Mouse (Mus musculus) thymus, adult 18-20 months (tissue): ENCODE data around the gene Fam196b.

Source experiments
- DNase-seq, 2 experiments: peaks; one replicate each; pipeline ENCODE4 v3.0.0; 2022; ENCODE audit warnings: mixed read lengths in 2 of 2

Gene Fam196b

GRCm38 (mm10) chr11:34337907-34338306 is 23.3 kb downstream of the Fam196b start:
- no peak for DNase-seq

- no peak for DNase-seq
Observed at GRCm38 (mm10) chr11:34339693-34340092, 25.1 kb downstream of the Fam196b start.

- no peak for DNase-seq
Observed at GRCm38 (mm10) chr11:34343742-34344307, 29.2 kb downstream of the Fam196b start.

DNA sequence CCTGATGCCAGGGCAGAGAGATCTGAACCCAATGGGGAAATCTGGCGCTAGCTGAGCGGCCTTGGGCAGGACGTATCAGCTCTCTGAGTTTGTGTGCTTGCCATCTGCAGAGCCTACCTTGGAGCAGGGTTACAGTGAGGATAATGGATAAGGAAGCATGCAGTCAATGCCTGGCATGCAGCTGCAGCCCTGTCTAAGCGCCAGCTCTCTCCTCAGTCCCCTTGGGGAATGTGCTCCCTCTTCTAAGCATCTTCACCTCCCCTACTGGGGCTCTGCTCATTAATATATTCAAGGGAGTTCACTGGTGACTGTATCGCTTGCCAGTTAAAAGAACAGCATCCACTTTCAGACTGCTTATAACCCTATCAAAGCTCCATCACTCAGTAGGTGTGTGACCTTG is 29.7 kb downstream of the Fam196b start:
- DNase-seq, result no peak

DNA sequence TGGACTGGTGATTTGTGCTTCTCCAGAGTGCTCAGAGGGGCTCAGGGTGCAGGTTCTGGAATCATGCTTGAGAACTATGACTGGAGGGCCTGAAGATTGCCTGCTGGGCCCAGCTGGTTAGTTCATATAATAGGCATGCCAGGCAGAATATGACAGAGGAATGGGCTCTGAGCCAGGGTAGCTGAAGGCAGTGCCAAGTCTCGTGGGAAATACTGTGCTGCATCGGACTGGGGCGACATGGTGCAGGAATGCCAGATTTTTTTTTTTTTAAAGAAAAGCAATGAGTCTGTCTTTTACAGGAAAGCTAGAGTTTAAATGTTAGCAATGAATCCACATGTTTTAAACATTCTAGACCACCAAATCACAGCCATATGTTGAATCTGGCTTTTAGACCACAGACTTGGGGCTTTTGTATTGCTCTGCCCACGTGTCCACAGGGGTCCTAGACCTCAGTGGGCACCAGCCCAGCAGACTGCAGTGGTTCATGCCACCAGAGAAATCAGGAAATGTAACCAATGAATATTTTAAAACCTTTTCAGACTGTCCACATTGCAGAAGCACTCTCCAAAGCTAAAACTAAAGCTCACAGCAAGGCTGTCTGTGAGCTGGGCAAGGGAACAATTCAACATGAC is 33.8 kb downstream of the Fam196b start:
- no peak for DNase-seq

- no peak for DNase-seq
Observed at GRCm38 (mm10) chr11:34349453-34350056, 34.9 kb downstream of the Fam196b start.

DNA sequence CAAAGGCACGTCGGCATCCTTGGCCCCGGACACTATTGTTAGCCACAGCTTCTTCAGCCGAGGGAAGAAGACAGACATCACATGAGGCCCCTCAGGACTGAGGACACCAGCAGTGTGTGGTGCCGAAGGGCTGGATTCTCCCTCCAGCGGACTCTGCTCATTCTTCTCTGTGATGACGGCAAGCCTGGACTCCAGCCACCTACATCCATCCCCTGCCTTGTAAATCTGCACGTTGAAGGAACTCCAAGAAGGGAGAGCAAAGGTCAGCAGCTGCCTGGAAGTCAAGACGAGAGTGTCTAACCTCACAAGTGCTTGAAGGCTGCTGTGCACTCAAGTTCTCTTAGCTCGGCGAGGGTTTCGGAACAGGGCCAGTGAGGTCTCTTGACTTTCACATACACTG is 40.8 kb downstream of the Fam196b start:
- DNase-seq, result no peak

DNA sequence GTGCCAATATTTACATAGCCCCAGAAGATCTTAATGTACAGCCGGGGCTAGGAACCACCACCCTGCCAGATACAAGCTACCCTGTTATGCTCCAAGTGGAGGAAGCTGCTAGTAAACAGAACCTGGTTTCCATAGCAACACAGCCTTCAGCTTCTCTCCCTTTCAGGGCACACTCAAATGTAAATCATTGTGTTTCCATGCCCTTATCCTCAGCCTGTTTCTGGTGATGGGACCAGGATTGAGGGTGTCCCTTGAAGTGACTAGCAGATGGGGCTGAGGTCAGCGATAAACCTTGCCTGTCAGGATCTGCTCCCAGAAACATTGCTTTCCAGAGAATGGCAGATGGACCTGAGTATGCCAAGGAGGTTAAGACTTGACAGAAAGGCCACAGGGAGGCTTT is 41.5 kb downstream of the Fam196b start:
- no peak for DNase-seq

- no peak for DNase-seq
Observed at GRCm38 (mm10) chr11:34372224-34372623, 57.6 kb downstream of the Fam196b start.

DNA sequence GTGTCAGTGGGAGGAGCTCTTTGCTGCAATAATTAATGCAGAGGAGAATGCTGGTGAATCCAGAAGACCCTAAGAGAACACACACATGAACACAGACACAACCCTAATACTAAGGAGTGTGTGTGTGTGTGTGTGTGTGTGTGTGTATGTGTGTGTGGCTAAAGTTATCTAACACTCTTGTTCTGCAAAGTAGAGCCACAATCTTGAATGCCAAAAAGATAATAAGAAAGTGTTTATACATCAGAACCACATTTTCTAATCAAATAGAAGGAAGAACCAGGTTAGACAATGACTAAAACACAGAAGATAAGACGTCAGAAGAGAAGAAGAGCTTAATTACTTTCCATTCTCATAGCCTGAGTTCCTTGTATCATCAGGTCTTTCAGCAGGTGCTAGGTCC is 60.9 kb downstream of the Fam196b start:
- no peak for DNase-seq

DNA sequence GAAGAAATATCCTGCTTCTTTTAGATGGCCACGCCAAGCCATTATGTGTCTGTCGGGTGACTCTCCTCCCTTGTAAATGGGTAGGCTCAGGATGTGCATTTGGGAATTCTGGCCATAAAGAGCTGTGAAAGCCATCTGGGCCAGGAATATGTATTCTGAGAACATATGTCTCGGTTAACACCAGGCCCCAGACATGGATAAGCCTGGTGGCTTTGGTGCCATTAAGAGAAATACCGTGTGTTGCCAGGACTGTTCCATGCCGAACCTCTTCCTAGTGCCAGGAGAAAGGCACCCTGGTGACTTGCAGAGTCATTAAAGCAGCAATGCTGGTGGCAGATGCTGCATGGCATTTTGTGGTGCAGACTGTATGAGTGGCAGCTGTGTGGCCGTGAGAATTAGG is 63.0 kb downstream of the Fam196b start:
- no peak for DNase-seq

GRCm38 (mm10) chr11:34383501-34383900 is 68.9 kb downstream of the Fam196b start:
- no peak for DNase-seq

DNA sequence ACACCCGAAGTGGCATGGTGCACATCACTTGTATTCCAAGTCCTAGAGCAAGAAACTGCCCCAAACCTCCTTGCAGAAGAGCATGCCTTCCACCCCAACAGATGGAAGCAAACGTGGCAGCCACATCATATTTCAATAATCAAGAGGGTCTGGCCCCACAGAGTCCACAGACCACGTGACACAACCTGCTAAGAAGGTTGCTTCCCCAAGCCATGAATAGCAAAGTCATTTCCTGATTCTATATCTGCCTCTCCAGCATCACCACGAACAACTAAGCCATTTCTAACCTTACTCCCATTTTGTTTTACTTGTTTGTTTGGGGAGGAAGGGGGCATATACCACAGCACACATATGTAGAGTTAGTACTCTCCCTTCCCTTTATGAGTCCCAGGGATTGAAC is 69.6 kb downstream of the Fam196b start:
- no peak for DNase-seq

- no peak for DNase-seq
Observed at GRCm38 (mm10) chr11:34385001-34385688, 70.5 kb downstream of the Fam196b start.

GRCm38 (mm10) chr11:34389261-34390116 is 74.9 kb downstream of the Fam196b start:
- DNase-seq, result no peak

DNA sequence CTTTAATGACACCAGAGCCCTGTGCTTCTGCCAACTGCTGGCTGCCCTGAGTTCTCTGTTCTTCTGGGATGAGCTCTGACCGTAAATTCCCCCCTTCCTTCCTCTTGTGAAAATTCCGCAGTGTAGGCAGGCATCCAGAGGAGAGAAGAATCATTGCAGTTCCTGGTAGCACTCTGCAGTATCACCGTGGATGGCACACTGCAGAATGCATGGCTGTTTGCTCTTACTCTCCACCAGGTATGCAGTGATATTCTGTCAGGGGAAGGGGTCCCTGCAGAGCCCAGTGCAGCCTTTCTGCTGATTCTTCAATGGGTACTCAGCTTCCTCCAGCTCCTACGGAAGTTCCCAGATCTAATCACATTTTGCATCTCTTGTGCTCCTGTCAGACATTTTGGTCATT is 77.5 kb downstream of the Fam196b start:
- DNase-seq, result no peak

DNA sequence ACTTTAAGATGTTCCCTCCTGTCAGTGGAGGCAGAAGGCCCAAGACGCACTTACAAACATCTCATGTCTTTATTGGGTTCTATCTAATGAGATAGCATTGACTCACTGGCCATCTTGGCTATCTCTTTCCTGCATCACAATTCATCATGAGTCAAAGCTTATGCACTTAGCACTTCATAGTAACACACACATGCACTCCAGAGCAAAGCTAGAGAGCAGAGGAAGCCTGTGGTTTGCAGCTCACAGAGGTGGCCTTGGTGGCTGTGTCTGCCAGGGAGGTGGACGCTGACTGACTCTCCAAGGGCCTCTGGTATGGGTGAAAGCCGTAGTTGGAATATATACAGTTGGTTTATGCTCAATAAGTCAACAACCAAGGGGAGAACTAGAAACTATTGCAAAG is 81.2 kb downstream of the Fam196b start:
- DNase-seq, result no peak

DNA sequence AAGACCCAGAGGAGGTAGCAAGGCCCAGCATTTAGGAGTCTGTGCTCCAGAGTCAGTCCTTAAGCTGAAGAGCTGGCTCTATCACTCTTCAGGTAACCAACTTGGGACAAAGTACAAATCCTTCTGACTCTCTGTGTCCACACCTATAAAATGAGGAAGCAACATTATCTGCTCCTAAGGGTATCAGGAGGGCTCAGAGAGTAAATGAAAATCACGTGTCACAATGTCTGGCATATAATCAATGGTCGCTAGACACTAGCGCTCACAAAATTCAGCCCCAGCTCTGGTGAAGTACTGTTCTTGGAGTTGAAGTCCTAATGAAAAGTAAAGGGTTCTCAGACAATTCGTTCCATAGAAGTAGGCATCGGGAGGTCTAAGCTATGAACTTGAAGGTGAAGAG is 83.0 kb downstream of the Fam196b start:
- DNase-seq, result no peak

DNA sequence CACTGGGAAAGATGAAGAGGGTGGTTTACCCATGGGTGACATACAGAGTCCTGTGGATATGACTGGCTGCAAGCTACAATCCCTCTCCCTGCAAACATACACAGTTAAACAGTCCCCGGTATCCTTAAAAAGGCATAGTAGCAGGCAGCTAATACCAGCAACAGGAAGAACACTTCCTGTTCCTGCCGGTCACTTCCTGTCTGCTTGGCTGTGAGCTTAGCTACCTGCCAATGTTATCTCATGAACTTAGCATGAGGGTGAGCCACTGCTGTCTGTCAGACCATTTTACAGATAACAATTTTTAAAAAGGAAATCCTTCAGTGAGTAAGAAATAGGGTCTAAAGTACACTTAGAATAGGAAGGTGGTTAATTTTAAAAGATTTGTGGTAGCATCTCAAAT is 83.9 kb downstream of the Fam196b start:
- no peak for DNase-seq

GRCm38 (mm10) chr11:34401343-34401742 is 86.7 kb downstream of the Fam196b start:
- DNase-seq, result no peak

DNA sequence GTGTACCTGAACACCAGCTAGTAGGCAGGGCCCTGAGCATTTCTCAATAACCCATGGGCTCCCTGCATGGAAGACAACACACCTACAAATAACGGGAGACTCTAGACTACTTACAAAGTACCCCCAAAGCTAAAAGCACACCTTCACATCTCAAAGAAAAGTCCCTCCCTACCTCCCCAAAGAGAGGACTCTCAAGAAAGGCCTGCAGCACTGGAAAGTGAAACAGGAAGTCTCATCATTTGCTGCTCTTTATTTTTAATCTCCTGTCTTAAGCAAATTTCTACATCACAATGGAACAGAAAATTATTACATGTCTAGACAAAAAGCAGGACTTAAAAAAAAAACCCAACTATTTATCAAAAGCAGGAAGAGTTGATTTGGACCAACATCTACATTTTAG is 90.7 kb downstream of the Fam196b start:
- DNase-seq, result no peak

GRCm38 (mm10) chr11:34406309-34406708 is 91.7 kb downstream of the Fam196b start:
- DNase-seq, result no peak

DNA sequence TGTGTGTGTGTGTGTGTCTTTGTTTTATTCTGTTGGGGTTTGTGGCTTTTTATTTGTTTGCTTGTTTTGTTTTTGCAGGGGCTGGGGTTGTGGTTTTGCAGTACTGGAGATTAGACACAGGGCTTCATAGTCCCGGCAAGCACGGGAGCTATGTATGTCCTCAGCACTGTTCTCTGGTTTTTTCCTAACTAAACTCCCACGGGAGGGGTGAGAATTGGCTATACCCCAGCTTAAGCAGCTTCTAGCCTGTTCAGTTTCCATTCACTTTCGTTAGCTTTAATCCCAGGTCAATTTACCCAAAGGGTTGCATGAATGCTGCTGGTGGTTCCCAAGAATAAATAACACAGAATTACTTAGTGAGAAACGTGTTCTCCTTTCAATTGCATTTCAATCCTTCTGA is 92.2 kb downstream of the Fam196b start:
- DNase-seq, result no peak
